Mouse (Mus musculus) liver, embryonic 14.5 days (tissue): Measurements from ENCODE around the gene Lbp.

Experiments
- CTCF ChIP-seq: IDR thresholded peaks from 2 replicates; pipeline ENCODE4 v1.5.1; 2016; ENCODE audit warnings: antibody characterized with exemption, low read depth, control low read depth
- EP300 ChIP-seq: IDR thresholded peaks from 2 replicates; pipeline ENCODE4 v1.6.1; 2016; ENCODE audit warnings: antibody characterized with exemption, low read depth

GRCm38 (mm10) chr2:158299731-158300130 lies 6.6 kb upstream of the Lbp start:
- TF ChIP-seq CTCF (no peak), EP300 (no peak)
